Comparison of ENCODE assay signal across 30 mouse cellular contexts in the genomic region with DNA sequence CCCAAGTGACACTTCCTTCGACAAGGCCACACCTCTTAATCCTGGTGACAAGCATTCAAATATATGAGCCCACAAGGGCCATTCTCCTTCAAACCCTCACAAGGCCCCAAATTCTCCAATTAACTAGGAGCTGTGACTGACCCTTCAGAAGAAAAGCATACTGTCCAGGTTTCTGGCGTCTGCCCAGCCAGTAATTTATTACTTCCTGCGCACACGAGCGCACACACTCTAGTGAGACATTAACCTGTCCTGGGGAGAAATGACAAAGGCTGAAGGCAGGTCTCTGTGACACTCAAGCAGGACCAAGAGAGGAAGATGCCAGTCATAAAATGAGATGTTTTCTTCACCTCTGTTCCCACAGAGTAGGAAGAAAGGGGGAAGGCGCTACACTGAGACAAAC. TPM values are rescaled to one million over a fixed set of nuclear protein-coding genes. Genes with fewer than 3 reads are reported as not detected.
A peak's percentile ranks its signal among the peaks of the same experiment; 100 is the strongest.
DNase-seq lines count a peak whose midpoint lies in the region; ATAC-seq lines count a peak whose summit lies in the region.
"Had no signal": no experiment of that assay in that cellular context is flagged by ENCODE, and none has a peak within 500 bp of the region (broad histone marks: within the 10 kb centered on the region; RNA-seq: fewer than 3 reads in every experiment).

No protein-coding gene starts in this region.

- no peaks in the 10 kb centered on the region for H3K27me3 ChIP-seq in embryonic facial prominence, embryonic 13.5 days
- no peaks in the 10 kb centered on the region for H3K27me3 ChIP-seq in embryonic facial prominence, embryonic 10.5 days (replicated peaks; ENCODE audit: low read depth, poor library complexity, severe bottlenecking)
- no peaks in the 10 kb centered on the region for H3K27me3 ChIP-seq in kidney, embryonic 16.5 days (ENCODE audit: insufficient read depth, low read length)
- H3K27me3 ChIP-seq: embryonic facial prominence, embryonic 12.5 days; forebrain, embryonic 13.5 days; heart, embryonic 12.5 days; hindbrain, embryonic 13.5 days had no signal

- 0 out of 2 replicates have a peak, but pooled peaks have one; percentile 10 for ATAC-seq in embryonic facial prominence, embryonic 13.5 days (ENCODE audit: insufficient number of reproducible peaks, insufficient read depth, low FRiP score, low TSS enrichment, low read depth)
- peak; percentile 46; the same call in 1 of the 2 replicates for ATAC-seq in kidney, embryonic 16.5 days (ENCODE audit: low FRiP score, low TSS enrichment)
- ATAC-seq: CD4-positive, CD25-positive, alpha-beta regulatory T cell, adult 4 months; forebrain, embryonic 13.5 days; forebrain, postnatal 0 days had no signal

- no peak overlapping the region for H3K9ac ChIP-seq in embryonic facial prominence, embryonic 13.5 days
- no peak overlapping the region for H3K9ac ChIP-seq in kidney, embryonic 16.5 days (replicated peaks; ENCODE audit: low read length)
- H3K9ac ChIP-seq: embryonic facial prominence, embryonic 12.5 days; forebrain, embryonic 13.5 days; forebrain, postnatal 0 days; heart, embryonic 12.5 days; hindbrain, embryonic 13.5 days had no signal

- intact Hi-C loops in heart, postnatal 10 days (cut with DNase I): no loop called here
- intact Hi-C loops in heart, postnatal 25 days (cut with DNase I): no loop called here

- H3K36me3 ChIP-seq in embryonic facial prominence, embryonic 13.5 days: peaks cover 74% of the 10 kb centered on the region
- H3K36me3 ChIP-seq in embryonic facial prominence, embryonic 10.5 days (replicated peaks): peaks cover 91% of the 10 kb centered on the region
- H3K36me3 ChIP-seq in kidney, embryonic 16.5 days (ENCODE audit: insufficient read depth, low read length): peaks cover 50% of the 10 kb centered on the region

- no peak for DNase-seq in embryonic facial prominence, embryonic 10.5 days (ENCODE audit: low spot score)
- peak; percentile 14 for DNase-seq in MN1 (ENCODE audit: low spot score)
- peak; percentile 50 for DNase-seq in kidney, postnatal 25 days
- DNase-seq in heart, postnatal 10 days: no peak
- DNase-seq in heart, postnatal 25 days (ENCODE audit: low spot score): no peak
- DNase-seq in frontal cortex, postnatal 25 days (ENCODE audit: low spot score in 2 of 2): no peak
- DNase-seq: adrenal gland, postnatal 10 days; B cell, adult 2 months; cerebellum, adult 11 months; cerebellum, adult 8-10 months; cerebellum, postnatal 14 days; embryo, embryonic 11 days; forebrain, postnatal 0 days; gastrocnemius, adult 2 months; gastrocnemius, postnatal 25 days had no signal

- no peak overlapping the region for H3K4me2 ChIP-seq in embryonic facial prominence, embryonic 13.5 days
- H3K4me2 ChIP-seq in kidney, embryonic 16.5 days (replicated peaks; ENCODE audit: low read depth, low read length): no peak overlapping the region
- H3K4me2 ChIP-seq: embryonic facial prominence, embryonic 12.5 days; forebrain, embryonic 13.5 days; heart, embryonic 12.5 days; hindbrain, embryonic 13.5 days had no signal

- H3K4me1 ChIP-seq in embryonic facial prominence, embryonic 13.5 days: peaks cover 13% of the 10 kb centered on the region
- H3K4me1 ChIP-seq in embryonic facial prominence, embryonic 10.5 days: peaks cover 14% of the 10 kb centered on the region
- peaks cover 23% of the 10 kb centered on the region for H3K4me1 ChIP-seq in kidney, embryonic 16.5 days (ENCODE audit: insufficient read depth, low read length)

- WGBS in embryonic facial prominence, embryonic 13.5 days: 76% methylated on average over 6 of the region's 6 CpGs
- 85% methylated on average over 6 of the region's 6 CpGs for WGBS in embryonic facial prominence, embryonic 10.5 days
- WGBS in kidney, embryonic 16.5 days: 14% methylated on average over 6 of the region's 6 CpGs

- no peak overlapping the region for H3K4me3 ChIP-seq in embryonic facial prominence, embryonic 13.5 days
- H3K4me3 ChIP-seq in embryonic facial prominence, embryonic 10.5 days: no peak overlapping the region
- no peak overlapping the region for H3K4me3 ChIP-seq in kidney, embryonic 16.5 days (ENCODE audit: low read length)
- H3K4me3 ChIP-seq: embryonic facial prominence, embryonic 12.5 days; forebrain, embryonic 13.5 days; gastrocnemius, adult 2 months; heart, embryonic 12.5 days; hindbrain, embryonic 13.5 days had no signal

- no peaks in the 10 kb centered on the region for H3K9me3 ChIP-seq in embryonic facial prominence, embryonic 13.5 days
- no peaks in the 10 kb centered on the region for H3K9me3 ChIP-seq in embryonic facial prominence, embryonic 10.5 days
- H3K9me3 ChIP-seq in kidney, embryonic 16.5 days (ENCODE audit: low read length): no peaks in the 10 kb centered on the region
- H3K9me3 ChIP-seq: embryonic facial prominence, embryonic 12.5 days; forebrain, embryonic 13.5 days; G1E; heart, embryonic 12.5 days; hindbrain, embryonic 13.5 days had no signal

- no peak overlapping the region for H3K27ac ChIP-seq in embryonic facial prominence, embryonic 13.5 days
- H3K27ac ChIP-seq in embryonic facial prominence, embryonic 10.5 days (replicated peaks): no peak overlapping the region
- 0 out of 2 replicates have a peak overlapping the region, but pooled peaks have one; percentile 18 for H3K27ac ChIP-seq in kidney, embryonic 16.5 days (ENCODE audit: low read length)
- H3K27ac ChIP-seq: embryonic facial prominence, embryonic 12.5 days; forebrain, embryonic 13.5 days; gastrocnemius, adult 2 months; hindbrain, embryonic 13.5 days had no signal

RNA-seq across cellular contexts. Expression of a gene that starts 5.7 kb away (rescaled TPM):
- 241 and 293 TPM in 2 replicates for polyA plus RNA-seq in embryonic facial prominence, embryonic 13.5 days (2015; fragmentation: Nextera tagmentation; extraction: Ambion mirVana)
- 379 and 382 TPM in 2 replicates for polyA plus RNA-seq in embryonic facial prominence, embryonic 10.5 days (2016; fragmentation: Nextera tagmentation; extraction: Ambion mirVana)
- 282 and 287 TPM in 2 replicates for polyA plus RNA-seq in kidney, embryonic 16.5 days (2015; fragmentation: Nextera tagmentation; extraction: Ambion mirVana)
- 10 to 100 TPM; 20.2 to 20.5 TPM for total RNA-seq in heart, postnatal 10 days (2021)
- total RNA-seq in heart, postnatal 25 days (2021): 1 to 10 TPM; 2.4 to 5.2 TPM

RNA-seq across cellular contexts. Expression of a gene that starts 37.2 kb away (rescaled TPM):
- 0.47 and 1.2 TPM in 2 replicates for polyA plus RNA-seq in embryonic facial prominence, embryonic 13.5 days (2015; fragmentation: Nextera tagmentation; extraction: Ambion mirVana)
- 1.7 and 2.1 TPM in 2 replicates for polyA plus RNA-seq in embryonic facial prominence, embryonic 10.5 days (2016; fragmentation: Nextera tagmentation; extraction: Ambion mirVana)
- 0.52 and 0.75 TPM in 2 replicates for polyA plus RNA-seq in kidney, embryonic 16.5 days (2015; fragmentation: Nextera tagmentation; extraction: Ambion mirVana)
- under 1 TPM; 0.22 to 0.26 TPM for total RNA-seq in heart, postnatal 10 days (2021)
- total RNA-seq in heart, postnatal 25 days (2021): under 1 TPM; 0.05 to 0.11 TPM
- total RNA-seq: common myeloid progenitor, adult 5-6 weeks; gastrocnemius, adult 2 months; gastrocnemius, postnatal 25 days; granulocyte monocyte progenitor cell, adult 5-6 weeks; hematopoietic stem cell, adult 5-6 weeks had no signal
- polyA plus RNA-seq: CD4-positive, CD25-positive, alpha-beta regulatory T cell, adult 4 months; G1E had no signal

RNA-seq across cellular contexts. Expression of a gene that starts 38.2 kb away (rescaled TPM):
- polyA plus RNA-seq in embryonic facial prominence, embryonic 13.5 days (2015; fragmentation: Nextera tagmentation; extraction: Ambion mirVana): not detected in 2 replicates
- polyA plus RNA-seq in embryonic facial prominence, embryonic 10.5 days (2016; fragmentation: Nextera tagmentation; extraction: Ambion mirVana): 0.54 and 0.65 TPM in 2 replicates
- not detected in 2 replicates for polyA plus RNA-seq in kidney, embryonic 16.5 days (2015; fragmentation: Nextera tagmentation; extraction: Ambion mirVana)
- total RNA-seq in heart, postnatal 10 days (2021): not detected
- not detected for total RNA-seq in heart, postnatal 25 days (2021)
- total RNA-seq: adrenal gland, postnatal 10 days; adrenal gland, postnatal 4 days; common myeloid progenitor, adult 5-6 weeks; G1E; gastrocnemius, adult 2 months; gastrocnemius, postnatal 25 days; granulocyte monocyte progenitor cell, adult 5-6 weeks; heart, adult 8-10 months; hematopoietic stem cell, adult 5-6 weeks had no signal
- polyA plus RNA-seq: CD4-positive, CD25-positive, alpha-beta regulatory T cell, adult 4 months; G1E; heart, embryonic 12.5 days; heart, embryonic 16.5 days had no signal

RNA-seq across cellular contexts. Expression of a gene that starts 54.8 kb away (rescaled TPM):
- 0.32 and 0.58 TPM in 2 replicates for polyA plus RNA-seq in embryonic facial prominence, embryonic 13.5 days (2015; fragmentation: Nextera tagmentation; extraction: Ambion mirVana)
- not detected in 2 replicates for polyA plus RNA-seq in embryonic facial prominence, embryonic 10.5 days (2016; fragmentation: Nextera tagmentation; extraction: Ambion mirVana)
- polyA plus RNA-seq in kidney, embryonic 16.5 days (2015; fragmentation: Nextera tagmentation; extraction: Ambion mirVana): 0.19 and 0.32 TPM in 2 replicates
- not detected for total RNA-seq in heart, postnatal 10 days (2021)
- total RNA-seq in heart, postnatal 25 days (2021): not detected
- total RNA-seq: adrenal gland, postnatal 10 days; adrenal gland, postnatal 4 days; forebrain, postnatal 0 days; gastrocnemius, adult 2 months; gastrocnemius, postnatal 25 days had no signal
- polyA plus RNA-seq: brain, embryonic 14.5 days; embryonic facial prominence, embryonic 12.5 days; forebrain, embryonic 13.5 days; forebrain, postnatal 0 days; G1E; hindbrain, embryonic 13.5 days had no signal

Comparison
In these comparisons a context has a peak if more than half of its experiments do, and no peak if none do; other contexts are left out.
1. DNase-seq: peak in MN1 (single experiment) and kidney, postnatal 25 days (2 of 2); none in embryonic facial prominence, embryonic 10.5 days (single experiment), heart, postnatal 10 days (0 of 2), heart, postnatal 25 days (single experiment) and frontal cortex, postnatal 25 days (0 of 2).